Mouse (Mus musculus) testis, adult 2 months (tissue): Measurements from ENCODE around the gene Syde2. TPM values are rescaled to one million over a fixed set of nuclear protein-coding genes. Genes with fewer than 3 reads are reported as not detected.

Experiments
- H3K27ac ChIP-seq: fragments of 200-500 bp; 2 replicates; pipeline ENCODE4 v1.5.1; 2012; ENCODE audit warnings: low read depth, low read length; ENCODE audit not compliant: control insufficient read depth, insufficient read depth
- H3K27me3 ChIP-seq: fragments of 200-500 bp; 2 replicates; pipeline ENCODE4 v1.6.1; 2012; ENCODE audit warnings: mild to moderate bottlenecking, low read length, moderate library complexity; ENCODE audit not compliant: control insufficient read depth, insufficient read depth
- H3K36me3 ChIP-seq: fragments of 200-500 bp; 2 replicates; pipeline ENCODE4 v1.6.1; 2012; ENCODE audit warnings: mild to moderate bottlenecking, low read length; ENCODE audit not compliant: control insufficient read depth, insufficient read depth
- H3K4me1 ChIP-seq: fragments of 200-500 bp; 2 replicates; pipeline ENCODE4 v1.6.1; 2012; ENCODE audit warnings: low read length; ENCODE audit not compliant: control insufficient read depth, insufficient read depth
- H3K4me3 ChIP-seq: fragments of 200-500 bp; 2 replicates; pipeline ENCODE4 v1.5.1; 2012; ENCODE audit warnings: low read depth, mild to moderate bottlenecking, low read length, moderate library complexity, mixed read lengths; ENCODE audit not compliant: control insufficient read depth
- CTCF ChIP-seq: fragments of 200-500 bp; IDR thresholded peaks from 2 replicates; pipeline ENCODE4 v1.5.1; 2012; ENCODE audit warnings: low read depth, mild to moderate bottlenecking, inconsistent platforms, low read length, moderate library complexity; ENCODE audit not compliant: control insufficient read depth, insufficient read depth, insufficient replicate concordance
- POLR2A ChIP-seq: fragments of 200-500 bp; IDR thresholded peaks from 2 replicates; pipeline ENCODE4 v1.6.1; 2012; ENCODE audit warnings: low read depth, mild to moderate bottlenecking, inconsistent platforms, low read length, moderate library complexity; ENCODE audit not compliant: control insufficient read depth
- polyA plus RNA-seq: library from polyadenylated mRNA; depleted of rRNA; stranded (reverse); fragments of >200 nt; gene quantifications from 2 replicates; pipeline ENCODE4 v1.2.3, GENCODE M21; 2012; rRNA removed

The Syde2 gene
- polyA plus RNA-seq, result 0.72 and 0.77 TPM in 2 replicates

DNA sequence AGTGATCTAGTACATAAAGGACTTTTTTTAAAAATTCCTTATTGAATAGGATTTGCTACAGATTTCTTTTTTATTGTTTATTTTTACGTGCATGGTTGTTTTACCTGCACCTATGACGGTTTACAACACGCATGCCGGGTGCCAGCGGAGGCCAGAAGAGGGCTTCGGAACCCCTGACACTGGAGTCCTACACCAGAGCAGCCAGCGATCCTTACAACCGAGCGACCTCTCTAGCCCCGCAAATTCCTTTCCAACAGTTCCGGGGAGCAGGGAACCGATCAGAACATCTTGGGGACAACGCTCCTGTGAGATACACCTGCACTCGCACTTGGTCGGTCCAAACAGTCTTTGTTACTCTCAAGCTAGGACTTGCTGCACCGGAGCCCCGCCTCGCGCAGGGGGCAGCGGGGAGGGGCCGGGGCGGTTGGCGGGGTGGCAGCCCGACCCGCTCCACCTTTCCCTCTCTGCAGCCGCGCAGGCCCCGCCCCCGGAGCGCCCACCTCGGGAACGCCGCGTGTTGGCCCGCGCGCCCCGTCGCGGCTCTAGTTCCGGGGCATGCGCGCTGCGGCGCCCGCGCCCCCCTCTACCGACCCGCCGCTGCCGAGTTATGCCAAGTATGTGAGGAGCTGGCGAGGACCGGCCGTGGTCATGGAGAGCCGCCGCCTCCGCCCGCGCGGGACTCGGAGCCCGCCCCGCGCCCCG lies at the start of gene Syde2:
Gene Syde2, plus strand, starts transcription at position 603 of the 702 bp plus-strand sequence.
- H3K27ac ChIP-seq, result peak within 1 kb of the TSS; percentile 73
- H3K27me3 ChIP-seq, result no peaks in the 10 kb centered on the region
- H3K4me1 ChIP-seq, result peaks cover 12% of the 10 kb centered on the region
- no peaks in the 10 kb centered on the region for H3K36me3 ChIP-seq
- TF ChIP-seq POLR2A (no peak), CTCF (no peak)
- H3K4me3 ChIP-seq, result peak within 1 kb of the TSS; percentile 89

DNA sequence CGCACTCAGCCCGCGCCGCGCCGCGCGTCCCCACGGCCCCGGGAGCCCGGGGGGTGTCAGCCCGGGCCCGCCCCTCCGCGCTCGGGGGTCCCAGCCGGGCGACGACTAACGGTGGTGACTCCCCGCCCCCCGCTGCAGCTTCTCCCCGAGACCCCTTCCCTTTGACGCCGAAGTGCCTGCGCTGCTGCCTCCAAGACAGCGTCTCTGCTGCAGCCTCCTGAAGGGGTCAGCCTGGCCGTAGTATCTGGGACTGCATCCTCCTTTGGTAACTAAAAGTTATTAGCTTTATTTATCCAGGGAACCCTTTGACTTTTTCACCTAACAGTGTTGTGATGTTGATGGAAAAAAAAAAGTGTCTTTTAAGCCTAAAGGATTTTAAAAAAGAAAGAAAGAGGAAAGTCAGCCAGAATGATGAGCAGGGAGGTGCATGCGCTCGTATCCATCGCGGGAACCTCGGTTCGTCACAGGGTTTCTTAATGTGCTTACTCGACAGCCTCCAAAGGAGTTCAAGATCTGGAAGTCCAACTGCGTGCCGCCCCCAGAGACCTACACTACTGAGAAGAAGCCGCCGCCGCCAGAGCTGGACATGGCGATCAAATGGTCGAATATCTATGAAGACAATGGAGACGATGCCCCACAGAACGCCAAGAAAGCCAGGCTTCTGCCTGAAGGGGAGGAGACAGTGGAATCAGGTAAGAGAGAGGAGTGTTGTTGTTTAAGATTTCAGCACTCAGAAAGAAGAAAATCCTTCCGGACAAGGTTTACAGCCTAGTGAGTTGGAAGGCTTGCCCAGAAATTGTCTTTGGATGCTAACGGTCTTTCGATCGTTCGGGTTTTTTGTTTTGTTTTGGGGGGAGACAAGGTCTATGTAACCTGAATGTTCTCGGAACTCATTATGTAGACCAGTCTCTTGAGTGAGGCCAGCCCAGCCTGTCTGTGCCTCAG lies 49.0 kb upstream of the Syde2 start:
- H3K4me3 ChIP-seq, result peak overlapping the region; percentile 96
- TF ChIP-seq POLR2A, result no peak
- no peak for TF ChIP-seq CTCF
- no peaks in the 10 kb centered on the region for H3K27me3 ChIP-seq
- H3K36me3 ChIP-seq, result peaks cover 4% of the 10 kb centered on the region; the same call in 1 of the 2 replicates
- H3K27ac ChIP-seq, result peak overlapping the region; percentile 65
- peaks cover 13% of the 10 kb centered on the region for H3K4me1 ChIP-seq

DNA sequence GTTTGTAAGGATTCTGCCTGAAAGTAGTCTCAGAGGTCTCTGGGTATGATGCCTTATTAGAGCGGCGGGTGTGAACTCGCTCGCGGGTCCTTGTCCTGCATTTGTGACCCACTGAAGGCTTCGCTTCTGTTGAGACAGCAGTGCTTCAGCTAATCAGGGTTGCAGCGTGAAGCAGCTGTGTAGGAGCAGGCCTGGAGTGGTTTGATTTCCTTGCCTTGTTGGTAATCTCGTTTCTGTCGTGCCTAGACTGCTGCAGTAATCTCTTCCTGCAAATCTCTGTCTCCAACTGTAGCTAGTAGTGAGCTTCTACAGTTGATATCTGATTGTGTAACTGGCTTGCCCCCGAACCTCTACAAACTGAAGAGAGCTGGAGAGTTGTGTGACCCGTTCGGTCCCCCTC lies 48.3 kb upstream of the Syde2 start:
- TF ChIP-seq POLR2A, result no peak
- H3K27me3 ChIP-seq, result no peaks in the 10 kb centered on the region
- peaks cover 4% of the 10 kb centered on the region; the same call in 1 of the 2 replicates for H3K36me3 ChIP-seq
- H3K4me3 ChIP-seq, result peak overlapping the region; percentile 96
- H3K27ac ChIP-seq, result peak overlapping the region; percentile 10
- peaks cover 13% of the 10 kb centered on the region for H3K4me1 ChIP-seq

DNA sequence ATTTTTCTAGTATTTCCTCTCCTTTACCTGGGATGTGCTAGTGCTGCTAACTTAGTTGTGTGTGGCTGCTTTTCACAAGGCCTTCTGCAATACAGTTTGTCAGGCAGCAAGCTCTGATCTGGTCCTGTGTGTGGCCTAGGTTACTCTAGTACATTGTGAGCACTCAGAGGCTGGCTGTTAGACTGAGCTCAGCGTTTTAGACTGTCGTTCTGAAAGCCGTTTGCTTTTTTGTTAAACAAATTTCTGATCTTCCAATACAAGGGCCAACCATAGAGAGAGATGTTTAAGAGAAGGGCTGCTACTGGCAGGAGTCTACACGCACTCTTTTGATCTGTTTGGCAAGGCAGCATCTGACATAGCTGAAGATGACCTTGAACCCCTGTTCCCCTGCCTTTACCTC lies 47.7 kb upstream of the Syde2 start:
- Histone ChIP-seq H3K27me3 (no peaks in the 10 kb centered on the region), H3K4me3 (peak overlapping the region; percentile 39), H3K27ac (no peak overlapping the region), H3K4me1 (peaks cover 13% of the 10 kb centered on the region), H3K36me3 (peaks cover 4% of the 10 kb centered on the region; the same call in 1 of the 2 replicates)
- TF ChIP-seq CTCF, result no peak
- TF ChIP-seq POLR2A, result no peak

DNA sequence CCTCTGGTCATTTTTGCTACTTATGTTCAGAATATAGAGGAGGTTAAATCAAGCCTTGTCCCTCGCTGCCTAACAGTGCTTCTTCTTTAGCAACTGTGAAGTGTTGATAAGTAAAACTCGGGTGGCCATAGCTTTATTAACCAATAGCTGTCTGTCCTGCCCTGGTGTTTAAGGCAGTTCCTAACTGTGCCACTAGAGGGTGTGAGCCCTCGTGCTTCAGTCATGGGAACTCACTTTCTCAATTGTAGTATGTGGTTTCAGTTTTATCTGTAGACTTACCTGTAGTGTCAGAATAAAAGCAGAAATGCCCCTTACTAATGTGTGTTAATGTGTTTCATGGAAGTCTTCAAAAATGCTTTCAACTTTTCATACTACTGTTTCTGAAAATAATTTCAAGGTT lies 45.7 kb upstream of the Syde2 start:
- Histone ChIP-seq H3K27ac (no peak overlapping the region), H3K4me1 (peaks cover 11% of the 10 kb centered on the region), H3K27me3 (no peaks in the 10 kb centered on the region), H3K36me3 (peaks cover 4% of the 10 kb centered on the region; the same call in 1 of the 2 replicates), H3K4me3 (no peak overlapping the region)
- TF ChIP-seq POLR2A (no peak), CTCF (no peak)

DNA sequence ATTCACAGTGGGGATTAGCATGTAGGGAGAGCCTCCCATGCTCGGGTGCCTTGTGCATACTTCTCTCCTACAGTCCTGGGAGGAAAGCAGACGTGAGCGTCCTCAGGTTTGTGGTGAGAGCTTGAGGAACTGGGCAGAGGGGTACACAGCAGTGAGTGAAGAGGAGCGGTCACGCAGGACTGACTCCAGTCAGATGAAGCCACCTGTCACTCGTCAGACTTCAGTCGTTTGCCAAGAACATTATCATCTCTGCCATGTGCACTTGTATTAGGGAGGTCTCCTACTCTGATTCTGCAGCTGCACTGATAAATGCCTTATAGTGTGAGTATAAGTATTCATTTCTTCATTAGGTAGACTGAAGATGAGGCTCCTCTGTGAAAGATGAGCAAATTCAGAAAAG lies 43.3 kb upstream of the Syde2 start:
- TF ChIP-seq CTCF (no peak), POLR2A (no peak)
- no peak overlapping the region for H3K4me3 ChIP-seq
- H3K27me3 ChIP-seq, result no peaks in the 10 kb centered on the region
- peaks cover 2% of the 10 kb centered on the region; the same call in 1 of the 2 replicates for H3K36me3 ChIP-seq
- H3K4me1 ChIP-seq, result peaks cover 3% of the 10 kb centered on the region
- H3K27ac ChIP-seq, result no peak overlapping the region

DNA sequence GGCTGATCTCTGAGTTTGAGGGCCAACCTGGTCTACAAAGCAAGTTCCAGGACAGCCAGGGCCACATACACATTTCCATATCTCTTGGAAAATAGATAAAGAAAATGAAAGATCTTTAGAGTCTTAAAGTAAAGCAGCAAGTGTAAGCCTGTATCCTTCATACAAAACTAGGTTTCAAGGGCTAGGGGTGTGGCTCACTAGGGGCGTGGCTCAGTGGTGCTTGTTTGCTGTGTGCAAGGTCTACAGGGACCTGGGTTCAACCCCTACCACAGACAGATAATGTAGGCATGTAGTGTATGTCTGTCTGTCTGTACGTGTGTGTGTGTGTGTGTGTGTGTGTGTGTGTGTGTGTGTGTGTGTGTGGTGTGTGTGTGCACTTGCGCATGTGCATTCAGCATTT lies 41.8 kb upstream of the Syde2 start:
- Histone ChIP-seq H3K36me3 (no peaks in the 10 kb centered on the region), H3K4me3 (no peak overlapping the region), H3K4me1 (peaks cover 2% of the 10 kb centered on the region), H3K27ac (no peak overlapping the region), H3K27me3 (no peaks in the 10 kb centered on the region)
- TF ChIP-seq POLR2A (no peak), CTCF (no peak)
